Mouse (Mus musculus) adipose tissue, adult 10 weeks (tissue): ENCODE results near the gene Aox4. TPM values are rescaled to one million over a fixed set of nuclear protein-coding genes. Genes with fewer than 3 reads are reported as not detected.

Experiments used
- polyA plus RNA-seq: library from polyadenylated mRNA; stranded (reverse); fragments of 350-450 nt; fragmentation: Illumina TruSeq; extraction: RNeasy Lipid Tissue Mini Kit (QIAGEN cat#74804); gene quantifications from one replicate; pipeline ENCODE4 v1.2.3, GENCODE M21; 2014; ENCODE audit warnings: low read depth, low replicate concordance

Gene Aox4
- polyA plus RNA-seq = not detected

GRCm38 (mm10) chr1:58210203-58210602, at the start of gene Aox4:
Aox4 (plus strand) TSS chr1:58210397.

GRCm38 (mm10) chr1:58278026-58278425, 67.8 kb downstream of the Aox4 start, which contains the start of gene Aox2:
Aox2 (plus strand) TSS chr1:58278326.

Other genes with a start within 250 kb of the Aox4 start
- 0.91 TPM for gene Sgo2a, start 214.4 kb upstream of the Aox4 start, polyA plus RNA-seq
- 13.6 TPM for gene Kctd18, start 191.4 kb upstream of the Aox4 start, polyA plus RNA-seq
- 31.3 TPM for gene Aox1, start 180.5 kb upstream of the Aox4 start, polyA plus RNA-seq
- 2.4 TPM for gene Aox3, start 97.3 kb upstream of the Aox4 start, polyA plus RNA-seq
- gene Aox2, start 67.9 kb downstream of the Aox4 start, polyA plus RNA-seq = not detected
- 94.1 TPM for gene Bzw1, start 182.5 kb downstream of the Aox4 start, polyA plus RNA-seq
- 219 TPM for gene Clk1, start 213.7 kb downstream of the Aox4 start, polyA plus RNA-seq
- gene Nif3l1, start 234.8 kb downstream of the Aox4 start, polyA plus RNA-seq = 16.8 TPM
- 44.2 TPM for gene Ppil3, start 235.1 kb downstream of the Aox4 start, polyA plus RNA-seq